Mouse (Mus musculus): Measurements from ENCODE around the gene Slc17a4.

GRCm38 (mm10) chr13:23867000-23867399 is 47.8 kb downstream of the Slc17a4 start:
- TF ChIP-seq POLR2A (IDR thresholded peaks at IDR 0.05; ENCODE audit: control insufficient read depth, low read depth, low read length) (no peak), CTCF (IDR thresholded peaks at IDR 0.05; ENCODE audit: control insufficient read depth, insufficient read depth, insufficient replicate concordance, low read depth, low read length) (no peak)

Measured in testis, adult 2 months (tissue).